Mouse (Mus musculus) myocyte (in vitro differentiated cells): Measurements from ENCODE around the gene Miip.

Experiments
- CEBPB ChIP-seq: IDR thresholded peaks from 2 replicates; pipeline ENCODE4 v1.6.1; 2011; ENCODE audit warnings: mild to moderate bottlenecking, moderate library complexity; ENCODE audit not compliant: poor library complexity, insufficient read depth, severe bottlenecking
- E2F4 ChIP-seq: IDR thresholded peaks from one replicate; pipeline ENCODE4 v1.6.1; 2011; ENCODE audit warnings: mild to moderate bottlenecking, control low read depth, moderate library complexity; ENCODE audit not compliant: insufficient read depth
- MAX ChIP-seq: IDR thresholded peaks from one replicate; pipeline ENCODE4 v1.6.1; 2011; ENCODE audit warnings: low read depth, mild to moderate bottlenecking, control low read depth
- MYOG ChIP-seq, 3 experiments: IDR thresholded peaks; one replicate each; pipeline ENCODE4 v1.6.1; 2011; ENCODE audit warnings: control low read depth in 2 of 3, low read depth in 2 of 3, mild to moderate bottlenecking in 2 of 3; ENCODE audit not compliant: insufficient read length in 2 of 3, control insufficient read depth in 1 of 3, insufficient read depth in 1 of 3
- POLR2A ChIP-seq: IDR thresholded peaks from one replicate; pipeline ENCODE4 v1.6.1; 2011; ENCODE audit warnings: low read depth, mild to moderate bottlenecking, control low read depth, moderate library complexity; ENCODE audit not compliant: insufficient read length
- REST ChIP-seq: IDR thresholded peaks from one replicate; pipeline ENCODE4 v1.6.1; 2011; ENCODE audit warnings: mild to moderate bottlenecking, control low read depth, moderate library complexity; ENCODE audit not compliant: insufficient read depth, insufficient read length
- TCF12 ChIP-seq: IDR thresholded peaks from one replicate; pipeline ENCODE4 v1.6.1; 2011; ENCODE audit warnings: mild to moderate bottlenecking, control low read depth; ENCODE audit not compliant: poor library complexity, insufficient read depth, severe bottlenecking
- USF1 ChIP-seq: IDR thresholded peaks from one replicate; pipeline ENCODE4 v1.6.1; 2011; ENCODE audit warnings: low read depth, mild to moderate bottlenecking, control low read depth, moderate library complexity

GRCm38 (mm10) chr4:147897348-147897747, 28.7 kb upstream of the Miip start:
- no peak for TF ChIP-seq E2F4
- TF ChIP-seq TCF12: no peak
- no peak for TF ChIP-seq POLR2A
- TF ChIP-seq USF1: no peak
- no peak for TF ChIP-seq MAX
- no peak for TF ChIP-seq REST
- no peak for TF ChIP-seq MYOG (IDR thresholded peaks at IDR 0.05; ENCODE audit: control insufficient read depth in 1 of 3, insufficient read depth in 1 of 3, insufficient read length in 2 of 3, low read depth in 2 of 3)
- TF ChIP-seq CEBPB: no peak
